Mouse (Mus musculus): ENCODE results near the gene Wbp2nl. TPM values are rescaled to one million over a fixed set of nuclear protein-coding genes. Genes with fewer than 3 reads are reported as not detected.
A peak's percentile ranks its signal among the peaks of the same experiment; 100 is the strongest.

Wbp2nl gene
- total and polyA plus RNA-seq, 3 experiments, result not detected

- Histone ChIP-seq H3K36me3 (ENCODE audit: control insufficient read depth in 1 of 2, insufficient read depth in 2 of 2, low read length in 2 of 2) (peaks cover 0 to 12% of the 10 kb centered on the region in 2 experiments; a peak in 2 of 4 replicates), H3K9me3 (replicated peaks; ENCODE audit: insufficient read depth, low read length) (no peaks in the 10 kb centered on the region), H3K79me2 (ENCODE audit: control insufficient read depth, insufficient read depth, low read length, poor library complexity) (no peaks in the 10 kb centered on the region; the same call in 1 of the 2 replicates), H3K27me3 (ENCODE audit: control insufficient read depth in 1 of 2, insufficient read depth in 2 of 2, low read length in 2 of 2) (no peaks in the 10 kb centered on the region), H3K4me1 (ENCODE audit: control insufficient read depth in 1 of 2, insufficient read depth in 2 of 2, low read length in 2 of 2) (peaks cover 9 to 18% of the 10 kb centered on the region in 2 experiments), H3K9ac (ENCODE audit: control insufficient read depth, low read depth, low read length, poor library complexity, severe bottlenecking) (no peak overlapping the region), H3K4me3 (ENCODE audit: control insufficient read depth in 1 of 2, insufficient read depth in 1 of 2, low read depth in 2 of 2, low read length in 2 of 2) (no peak overlapping the region), H3K27ac (ENCODE audit: control insufficient read depth, low read depth, low read length) (no peak overlapping the region)
- TF ChIP-seq RAD21 (IDR thresholded peaks at IDR 0.05; ENCODE audit: low read depth, low read length) (no peak), MYB (IDR thresholded peaks at IDR 0.05; ENCODE audit: low read depth, low read length) (no peak), GATA1 (IDR thresholded peaks at IDR 0.05; ENCODE audit: low read depth, low read length) (no peak), TCF12 (IDR thresholded peaks at IDR 0.05; ENCODE audit: low read depth, low read length) (no peak), E2F4 (IDR thresholded peaks at IDR 0.05; ENCODE audit: borderline replicate concordance, low read depth, low read length) (no peak), BHLHE40 (IDR thresholded peaks at IDR 0.05; ENCODE audit: borderline replicate concordance, low read depth, low read length) (no peak)
- no peak for DNase-seq (ENCODE audit: low read depth, low spot score)
Observed at GRCm38 (mm10) chr15:82335194-82335593, 36.4 kb downstream of the Wbp2nl start.

GRCm38 (mm10) chr15:82336629-82337028 lies 37.9 kb downstream of the Wbp2nl start:
- no peak overlapping the region for H3K27ac ChIP-seq (ENCODE audit: control insufficient read depth, low read depth, low read length)
- H3K9ac ChIP-seq (ENCODE audit: control insufficient read depth, low read depth, low read length, poor library complexity, severe bottlenecking), result no peak overlapping the region
- peaks cover 9 to 18% of the 10 kb centered on the region in 2 experiments for H3K4me1 ChIP-seq (ENCODE audit: control insufficient read depth in 1 of 2, insufficient read depth in 2 of 2, low read length in 2 of 2)
- no peak overlapping the region for H3K4me3 ChIP-seq (ENCODE audit: control insufficient read depth in 1 of 2, insufficient read depth in 1 of 2, low read depth in 2 of 2, low read length in 2 of 2)
- H3K27me3 ChIP-seq (ENCODE audit: control insufficient read depth in 1 of 2, insufficient read depth in 2 of 2, low read length in 2 of 2), result no peaks in the 10 kb centered on the region
- H3K36me3 ChIP-seq (ENCODE audit: control insufficient read depth in 1 of 2, insufficient read depth in 2 of 2, low read length in 2 of 2), result peaks cover 0 to 12% of the 10 kb centered on the region in 2 experiments; a peak in 2 of 4 replicates
- no peaks in the 10 kb centered on the region for H3K9me3 ChIP-seq (replicated peaks; ENCODE audit: insufficient read depth, low read length)
- peaks cover 10% of the 10 kb centered on the region; the same call in 1 of the 2 replicates for H3K79me2 ChIP-seq (ENCODE audit: control insufficient read depth, insufficient read depth, low read length, poor library complexity)
- no peak for DNase-seq (ENCODE audit: low read depth, low spot score)
- TF ChIP-seq ZKSCAN1 (IDR thresholded peaks at IDR 0.05; ENCODE audit: low read depth, low read length), result no peak
- TF ChIP-seq NELFE (IDR thresholded peaks at IDR 0.05; ENCODE audit: low read depth, low read length), result no peak
- no peak for TF ChIP-seq SMC3 (IDR thresholded peaks at IDR 0.05; ENCODE audit: low read depth, low read length)
- no peak for TF ChIP-seq JUND (IDR thresholded peaks at IDR 0.05; ENCODE audit: low read depth, low read length)
- no peak for TF ChIP-seq POLR2AphosphoS2 (IDR thresholded peaks at IDR 0.05; ENCODE audit: low read length)
- TF ChIP-seq EP300 (IDR thresholded peaks at IDR 0.05; ENCODE audit: low read depth in 1 of 2, low read length in 2 of 2), result no peak

- Histone ChIP-seq H3K4me1 (ENCODE audit: control insufficient read depth in 1 of 2, insufficient read depth in 2 of 2, low read length in 2 of 2) (peaks cover 13 to 25% of the 10 kb centered on the region in 2 experiments), H3K36me3 (ENCODE audit: control insufficient read depth in 1 of 2, insufficient read depth in 2 of 2, low read length in 2 of 2) (peaks cover 0 to 20% of the 10 kb centered on the region in 2 experiments; a peak in 2 of 4 replicates), H3K27ac (ENCODE audit: control insufficient read depth, low read depth, low read length) (peak overlapping the region; percentile 68), H3K27me3 (ENCODE audit: control insufficient read depth in 1 of 2, insufficient read depth in 2 of 2, low read length in 2 of 2) (no peaks in the 10 kb centered on the region), H3K4me3 (ENCODE audit: control insufficient read depth in 1 of 2, insufficient read depth in 1 of 2, low read depth in 2 of 2, low read length in 2 of 2) (peak overlapping the region; percentile 71 to 83), H3K9ac (ENCODE audit: control insufficient read depth, low read depth, low read length, poor library complexity, severe bottlenecking) (peak overlapping the region; percentile 65), H3K79me2 (ENCODE audit: control insufficient read depth, insufficient read depth, low read length, poor library complexity) (peaks cover 18% of the 10 kb centered on the region), H3K9me3 (replicated peaks; ENCODE audit: insufficient read depth, low read length) (no peaks in the 10 kb centered on the region)
- peak; percentile 87 for DNase-seq (ENCODE audit: low read depth, low spot score)
- TF ChIP-seq GATA1 (IDR thresholded peaks at IDR 0.05; ENCODE audit: low read depth, low read length) (peak; percentile 33; the same call in 1 of the 2 replicates), E2F4 (IDR thresholded peaks at IDR 0.05; ENCODE audit: borderline replicate concordance, low read depth, low read length) (no peak), ZKSCAN1 (IDR thresholded peaks at IDR 0.05; ENCODE audit: low read depth, low read length) (no peak), ELF1 (IDR thresholded peaks at IDR 0.05; ENCODE audit: low read depth, low read length) (peak; percentile 56; the same call in 1 of the 2 replicates), MYC (IDR thresholded peaks at IDR 0.05; ENCODE audit: low read depth, low read length) (no peak), MEF2A (IDR thresholded peaks at IDR 0.05; ENCODE audit: extremely low read depth, insufficient replicate concordance, low read depth, low read length, poor library complexity, severe bottlenecking) (no peak), TBP (IDR thresholded peaks at IDR 0.05; ENCODE audit: low read depth, low read length) (no peak), HCFC1 (IDR thresholded peaks at IDR 0.05; ENCODE audit: low read depth, low read length) (0 out of 2 replicates have a peak, but pooled peaks have one; percentile 12), EP300 (IDR thresholded peaks at IDR 0.05; ENCODE audit: low read depth in 1 of 2, low read length in 2 of 2) (peak; percentile 51 to 71), GABPA (IDR thresholded peaks at IDR 0.05; ENCODE audit: low read depth, low read length) (no peak), MAFK (IDR thresholded peaks at IDR 0.05; ENCODE audit: borderline replicate concordance, low read depth, low read length) (no peak), MAZ (IDR thresholded peaks at IDR 0.05; ENCODE audit: low read depth, low read length) (no peak), RCOR1 (IDR thresholded peaks at IDR 0.05; ENCODE audit: low read depth, low read length) (peak; percentile 86), USF1 (IDR thresholded peaks at IDR 0.05; ENCODE audit: low read depth, low read length) (peak; percentile 51; the same call in 1 of the 2 replicates), POLR2AphosphoS5 (IDR thresholded peaks at IDR 0.05; ENCODE audit: borderline replicate concordance, low read depth, low read length) (no peak), SIN3A (IDR thresholded peaks at IDR 0.05; ENCODE audit: low read length) (peak; percentile 64; the same call in 1 of the 2 replicates), ETS1 (IDR thresholded peaks at IDR 0.05; ENCODE audit: low read depth, low read length) (peak; percentile 65), NELFE (IDR thresholded peaks at IDR 0.05; ENCODE audit: low read depth, low read length) (no peak)
Observed at GRCm38 (mm10) chr15:82337875-82338274, 39.1 kb downstream of the Wbp2nl start.
